Mouse (Mus musculus): ENCODE data around the gene Irs1. TPM values are rescaled to one million over a fixed set of nuclear protein-coding genes. Genes with fewer than 3 reads are reported as not detected.

Irs1 gene
- polyA plus RNA-seq, 1 experiment from 2014 or later: 1.9 TPM

DNA sequence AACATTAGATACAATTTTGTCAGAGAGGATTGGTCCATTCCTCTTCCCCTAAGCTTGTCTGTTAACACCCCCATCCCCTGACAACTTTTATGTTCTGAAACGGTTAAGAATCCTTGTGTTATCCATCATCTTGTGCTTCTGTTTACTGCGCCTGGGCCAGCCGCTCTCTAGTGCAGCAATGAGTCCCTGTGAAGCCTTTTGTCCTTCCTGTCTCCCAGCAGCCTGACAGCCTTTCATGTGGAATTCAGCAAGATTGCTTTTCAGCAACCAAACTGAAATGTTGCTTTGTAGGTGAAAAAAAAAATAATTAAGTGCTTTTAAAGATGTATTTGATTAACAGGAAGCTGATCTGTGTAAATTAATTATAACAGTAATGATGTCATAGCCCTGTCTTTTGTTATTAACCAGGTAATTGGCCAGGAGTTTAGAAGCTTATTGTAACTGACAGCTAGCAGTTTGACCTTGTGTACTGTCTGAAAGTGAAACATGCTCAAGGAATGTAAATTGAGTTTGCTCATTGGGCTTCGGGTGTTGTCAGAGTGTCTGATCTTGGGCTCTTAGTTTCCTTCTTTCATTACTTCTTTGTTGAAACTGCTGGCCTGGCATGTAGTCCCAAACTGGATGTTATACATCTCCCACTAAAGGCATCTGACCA, 33.0 kb upstream of the Irs1 start:
- Histone ChIP-seq H3K27me3 (ENCODE audit: control insufficient read depth, insufficient read depth, low read length) (no peaks in the 10 kb centered on the region), H3K4me3 (ENCODE audit: low read depth, low read length) (no peak overlapping the region), H3K4me1 (replicated peaks; ENCODE audit: control insufficient read depth, insufficient read depth) (no peaks in the 10 kb centered on the region), H3K4me2 (replicated peaks; ENCODE audit: low read depth) (no peak overlapping the region), H3K27ac (replicated peaks) (no peak overlapping the region), H3K9me3 (ENCODE audit: control insufficient read depth, low read length) (no peaks in the 10 kb centered on the region), H3K9ac (ENCODE audit: low read length) (peak overlapping the region; percentile 18; the same call in 1 of the 2 replicates), H3K36me3 (ENCODE audit: control insufficient read depth, insufficient read depth, low read length) (no peaks in the 10 kb centered on the region)
- ATAC-seq (ENCODE audit: low FRiP score, low TSS enrichment): no peak
- no peak for DNase-seq (ENCODE audit: low spot score)
- TF ChIP-seq CTCF (IDR thresholded peaks at IDR 0.05; ENCODE audit: low read depth): no peak
- no peak for TF ChIP-seq EP300 (optimal IDR thresholded peaks at IDR 0.05)
- 30% methylated on average over 4 of the region's 4 CpGs for WGBS

- ATAC-seq (ENCODE audit: low FRiP score, low TSS enrichment) (no peak), DNase-seq (ENCODE audit: low spot score) (no peak)
- no peak overlapping the region for H3K27ac ChIP-seq (replicated peaks)
- no peak overlapping the region for H3K4me2 ChIP-seq (replicated peaks; ENCODE audit: low read depth)
- no peak overlapping the region for H3K4me3 ChIP-seq (ENCODE audit: low read depth, low read length)
- no peaks in the 10 kb centered on the region for H3K9me3 ChIP-seq (ENCODE audit: control insufficient read depth, low read length)
- no peaks in the 10 kb centered on the region for H3K27me3 ChIP-seq (ENCODE audit: control insufficient read depth, insufficient read depth, low read length)
- WGBS: 74% methylated on average over 1 of the region's 1 CpGs
- no peaks in the 10 kb centered on the region for H3K36me3 ChIP-seq (ENCODE audit: control insufficient read depth, insufficient read depth, low read length)
- TF ChIP-seq EP300 (optimal IDR thresholded peaks at IDR 0.05): no peak
- TF ChIP-seq CTCF (IDR thresholded peaks at IDR 0.05; ENCODE audit: low read depth): no peak
- H3K4me1 ChIP-seq (replicated peaks; ENCODE audit: control insufficient read depth, insufficient read depth): no peaks in the 10 kb centered on the region
- no peak overlapping the region for H3K9ac ChIP-seq (ENCODE audit: low read length)
Observed at GRCm38 (mm10) chr1:82321441-82321840, 30.2 kb upstream of the Irs1 start.

GRCm38 (mm10) chr1:82320864-82321263, 29.6 kb upstream of the Irs1 start:
- no peak for TF ChIP-seq EP300 (optimal IDR thresholded peaks at IDR 0.05)
- TF ChIP-seq CTCF (IDR thresholded peaks at IDR 0.05; ENCODE audit: low read depth): no peak
- Histone ChIP-seq H3K4me3 (ENCODE audit: low read depth, low read length) (no peak overlapping the region), H3K4me1 (replicated peaks; ENCODE audit: control insufficient read depth, insufficient read depth) (0 out of 2 replicates have a peak, but pooled peaks cover 3% of the 10 kb centered on the region), H3K9me3 (ENCODE audit: control insufficient read depth, low read length) (no peaks in the 10 kb centered on the region), H3K36me3 (ENCODE audit: control insufficient read depth, insufficient read depth, low read length) (no peaks in the 10 kb centered on the region), H3K27ac (replicated peaks) (no peak overlapping the region), H3K9ac (ENCODE audit: low read length) (no peak overlapping the region), H3K4me2 (replicated peaks; ENCODE audit: low read depth) (no peak overlapping the region), H3K27me3 (ENCODE audit: control insufficient read depth, insufficient read depth, low read length) (no peaks in the 10 kb centered on the region)
- ATAC-seq (ENCODE audit: low FRiP score, low TSS enrichment) (no peak), DNase-seq (ENCODE audit: low spot score) (no peak)
- WGBS: 85% methylated on average over 10 of the region's 10 CpGs

- H3K4me1 ChIP-seq (replicated peaks; ENCODE audit: control insufficient read depth, insufficient read depth): 0 out of 2 replicates have a peak, but pooled peaks cover 3% of the 10 kb centered on the region
- no peak overlapping the region for H3K4me3 ChIP-seq (ENCODE audit: low read depth, low read length)
- no peak for DNase-seq (ENCODE audit: low spot score)
- H3K27ac ChIP-seq (replicated peaks): no peak overlapping the region
- no peaks in the 10 kb centered on the region for H3K27me3 ChIP-seq (ENCODE audit: control insufficient read depth, insufficient read depth, low read length)
- no peak for ATAC-seq (ENCODE audit: low FRiP score, low TSS enrichment)
- no peaks in the 10 kb centered on the region for H3K36me3 ChIP-seq (ENCODE audit: control insufficient read depth, insufficient read depth, low read length)
- no peak overlapping the region for H3K4me2 ChIP-seq (replicated peaks; ENCODE audit: low read depth)
- TF ChIP-seq EP300 (optimal IDR thresholded peaks at IDR 0.05) (no peak), CTCF (IDR thresholded peaks at IDR 0.05; ENCODE audit: low read depth) (no peak)
- no peaks in the 10 kb centered on the region for H3K9me3 ChIP-seq (ENCODE audit: control insufficient read depth, low read length)
- 73% methylated on average over 6 of the region's 6 CpGs for WGBS
- no peak overlapping the region for H3K9ac ChIP-seq (ENCODE audit: low read length)
Observed at GRCm38 (mm10) chr1:82320456-82320855, 29.2 kb upstream of the Irs1 start.

DNA sequence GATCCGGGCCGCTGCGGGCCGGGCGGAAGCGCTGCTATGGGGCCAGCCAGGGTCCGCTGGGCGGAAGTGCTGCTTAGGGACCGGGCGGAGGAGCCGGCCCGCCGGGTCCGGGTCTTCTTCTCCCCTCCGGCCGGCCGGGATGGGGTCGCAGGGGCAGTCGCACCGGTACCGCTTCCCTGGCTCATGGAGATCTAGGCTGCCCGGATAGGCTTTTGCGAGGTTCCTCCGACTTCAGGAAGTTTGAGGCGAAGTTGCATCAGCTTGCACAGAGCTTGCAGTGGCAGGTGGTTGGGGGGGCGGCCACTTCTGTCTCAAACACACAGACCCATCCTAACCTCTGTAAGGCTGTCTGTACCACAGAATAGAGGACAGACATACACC, 25.5 kb upstream of the Irs1 start:
- Histone ChIP-seq H3K9me3 (ENCODE audit: control insufficient read depth, low read length) (no peaks in the 10 kb centered on the region), H3K27ac (replicated peaks) (peak overlapping the region; percentile 97), H3K4me1 (replicated peaks; ENCODE audit: control insufficient read depth, insufficient read depth) (0 out of 2 replicates have a peak, but pooled peaks cover 3% of the 10 kb centered on the region), H3K36me3 (ENCODE audit: control insufficient read depth, insufficient read depth, low read length) (no peaks in the 10 kb centered on the region), H3K4me3 (ENCODE audit: low read depth, low read length) (peak overlapping the region; percentile 86), H3K9ac (ENCODE audit: low read length) (peak overlapping the region; percentile 91), H3K27me3 (ENCODE audit: control insufficient read depth, insufficient read depth, low read length) (no peaks in the 10 kb centered on the region), H3K4me2 (replicated peaks; ENCODE audit: low read depth) (peak overlapping the region; percentile 66)
- DNase-seq (ENCODE audit: low spot score): no peak
- ATAC-seq (ENCODE audit: low FRiP score, low TSS enrichment): peak; percentile 74
- TF ChIP-seq EP300 (optimal IDR thresholded peaks at IDR 0.05) (no peak), CTCF (IDR thresholded peaks at IDR 0.05; ENCODE audit: low read depth) (no peak)
- WGBS: 0% methylated on average over 24 of the region's 26 CpGs

DNA sequence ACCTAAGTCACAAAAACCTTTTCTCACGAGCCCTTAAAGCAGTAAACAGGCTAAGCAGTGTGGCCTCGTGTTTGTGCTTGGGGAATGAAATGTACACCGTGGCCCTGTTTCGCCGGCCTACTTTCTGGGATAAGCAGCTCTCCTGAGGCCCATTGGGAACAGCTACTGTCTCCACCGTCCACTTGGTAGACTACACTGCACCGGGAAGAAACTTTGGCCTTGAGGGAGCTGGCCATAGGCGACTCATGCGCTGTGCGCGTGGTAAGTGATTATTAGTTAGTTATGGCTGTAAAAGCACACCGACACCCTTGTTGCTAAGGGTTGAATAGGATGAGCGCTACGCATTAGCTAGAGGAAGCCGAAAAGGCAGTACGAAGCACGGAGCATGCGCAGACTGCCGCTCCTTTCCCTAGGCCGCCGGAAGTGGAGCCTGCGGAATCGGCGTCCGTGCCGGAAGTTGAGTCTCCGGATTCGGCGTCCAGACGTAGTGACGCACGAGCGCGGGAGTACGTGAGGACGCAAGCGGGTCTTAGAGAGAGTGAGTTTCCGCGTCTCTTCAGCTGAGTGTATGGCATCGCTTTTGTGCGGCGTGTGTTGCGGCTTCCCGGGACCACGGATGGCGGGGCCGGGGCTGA, 25.0 kb upstream of the Irs1 start, which contains the start of gene Rhbdd1:
Gene Rhbdd1, plus strand, starts transcription at position 342 of the 635 bp plus-strand sequence.
- H3K9ac ChIP-seq (ENCODE audit: low read length): peak within 1 kb of the TSS; percentile 91
- H3K4me2 ChIP-seq (replicated peaks; ENCODE audit: low read depth): peak within 1 kb of the TSS; percentile 66
- H3K27ac ChIP-seq (replicated peaks): peak within 1 kb of the TSS; percentile 97
- H3K9me3 ChIP-seq (ENCODE audit: control insufficient read depth, low read length): no peaks in the 10 kb centered on the region
- H3K4me1 ChIP-seq (replicated peaks; ENCODE audit: control insufficient read depth, insufficient read depth): 0 out of 2 replicates have a peak, but pooled peaks cover 3% of the 10 kb centered on the region
- no peaks in the 10 kb centered on the region for H3K36me3 ChIP-seq (ENCODE audit: control insufficient read depth, insufficient read depth, low read length)
- TF ChIP-seq CTCF (IDR thresholded peaks at IDR 0.05; ENCODE audit: low read depth) (no peak), EP300 (optimal IDR thresholded peaks at IDR 0.05) (no peak)
- no peaks in the 10 kb centered on the region for H3K27me3 ChIP-seq (ENCODE audit: control insufficient read depth, insufficient read depth, low read length)
- DNase-seq (ENCODE audit: low spot score) (peak; percentile 95), ATAC-seq (ENCODE audit: low FRiP score, low TSS enrichment) (peak; percentile 99)
- peak within 1 kb of the TSS; percentile 86 for H3K4me3 ChIP-seq (ENCODE audit: low read depth, low read length)
- 6% methylated on average over 47 of the region's 47 CpGs for WGBS

Data from stomach, postnatal 0 days (tissue).